Mouse (Mus musculus) right cerebral cortex, postnatal 10 days (tissue): ENCODE data around the gene Tor2a.

Source experiments
- DNase-seq, 2 experiments: peaks; one replicate each; pipeline ENCODE4 v3.0.0; 2021; ENCODE audit warnings: low spot score in 2 of 2

The Tor2a gene

DNA sequence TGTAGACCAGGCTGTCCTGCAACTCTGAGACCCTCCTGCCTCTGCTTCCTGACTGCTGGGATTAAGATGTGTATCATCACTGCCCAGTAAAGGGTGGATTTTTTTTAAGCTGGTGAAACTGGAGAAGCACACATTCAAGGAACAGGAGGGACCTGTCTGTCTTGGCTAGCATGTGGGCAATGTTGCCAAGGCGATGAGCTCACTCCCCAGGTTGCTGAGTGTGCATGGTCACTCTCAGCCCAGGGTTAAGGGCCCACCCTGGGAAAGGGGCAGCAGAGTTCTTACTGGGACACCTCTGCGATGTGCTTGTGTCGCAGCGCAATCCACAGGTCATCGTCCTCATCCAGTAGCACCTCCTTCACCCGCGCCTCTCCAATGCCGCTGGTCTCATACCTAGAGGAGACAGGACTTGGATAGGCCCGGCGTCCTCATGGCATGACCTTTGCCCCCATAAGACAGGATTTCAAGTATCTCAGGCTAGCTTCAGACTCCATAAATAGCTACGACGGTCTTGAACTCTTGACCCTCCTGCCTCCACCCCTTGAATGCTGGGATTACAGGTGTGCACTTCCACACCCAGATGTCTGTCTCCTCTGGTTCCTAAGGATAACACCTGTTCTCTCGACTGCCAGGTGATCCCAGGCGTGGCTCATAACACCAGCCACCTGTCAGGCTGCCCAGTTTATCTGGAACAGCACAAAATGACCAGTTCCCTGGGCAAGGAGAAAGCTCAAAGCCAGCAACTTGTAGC is 52.0 kb downstream of the Tor2a start:
- DNase-seq, result no peak
